Comparison of ENCODE assay signal across 1 mouse cellular context in the genomic region with DNA sequence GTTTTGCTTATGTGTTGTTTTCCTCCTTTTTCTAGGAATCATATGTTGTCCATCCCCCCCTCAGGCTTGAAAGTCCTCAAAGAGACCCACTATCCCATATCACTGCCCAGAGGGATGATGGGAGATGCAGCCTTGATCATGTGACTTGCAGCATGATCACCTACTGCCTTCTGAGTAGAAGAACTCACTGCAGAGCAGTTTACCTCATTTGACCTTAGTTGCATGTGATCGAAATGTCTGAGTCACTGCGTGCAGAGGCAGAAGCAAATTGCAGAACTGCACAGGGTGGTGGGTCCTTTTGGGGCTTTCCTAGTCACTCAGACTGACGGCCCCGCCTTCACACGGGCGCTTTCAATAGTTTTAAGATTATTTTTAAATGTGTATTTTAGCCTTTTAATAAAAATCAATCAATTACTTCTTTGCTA.
TF ChIP-seq lines count a peak whose summit lies in the region.

No protein-coding gene starts in this region.

TF ChIP-seq in MEL, 35 proteins besides CTCF, POLR2A, EP300 and RAD21 (continued from another document):
- TF ChIP-seq TBP (IDR thresholded peaks at IDR 0.05; ENCODE audit: low read depth, low read length) (peak; percentile 68), JUND (IDR thresholded peaks at IDR 0.05; ENCODE audit: low read depth, low read length) (peak; percentile 73; the same call in 1 of the 2 replicates), MYB (IDR thresholded peaks at IDR 0.05; ENCODE audit: low read depth, low read length) (no peak), BHLHE40 (IDR thresholded peaks at IDR 0.05; ENCODE audit: borderline replicate concordance, low read depth, low read length) (peak; percentile 76; the same call in 1 of the 2 replicates), MEF2A (IDR thresholded peaks at IDR 0.05; ENCODE audit: extremely low read depth, insufficient replicate concordance, low read depth, low read length, poor library complexity, severe bottlenecking) (no peak), GATA1 (IDR thresholded peaks at IDR 0.05; ENCODE audit: low read depth, low read length) (peak; percentile 57), ZNF384 (IDR thresholded peaks at IDR 0.05; ENCODE audit: low read depth, low read length) (no peak)
